Mouse (Mus musculus): ENCODE results near the gene Tnnc1.

Gene Tnnc1

DNA sequence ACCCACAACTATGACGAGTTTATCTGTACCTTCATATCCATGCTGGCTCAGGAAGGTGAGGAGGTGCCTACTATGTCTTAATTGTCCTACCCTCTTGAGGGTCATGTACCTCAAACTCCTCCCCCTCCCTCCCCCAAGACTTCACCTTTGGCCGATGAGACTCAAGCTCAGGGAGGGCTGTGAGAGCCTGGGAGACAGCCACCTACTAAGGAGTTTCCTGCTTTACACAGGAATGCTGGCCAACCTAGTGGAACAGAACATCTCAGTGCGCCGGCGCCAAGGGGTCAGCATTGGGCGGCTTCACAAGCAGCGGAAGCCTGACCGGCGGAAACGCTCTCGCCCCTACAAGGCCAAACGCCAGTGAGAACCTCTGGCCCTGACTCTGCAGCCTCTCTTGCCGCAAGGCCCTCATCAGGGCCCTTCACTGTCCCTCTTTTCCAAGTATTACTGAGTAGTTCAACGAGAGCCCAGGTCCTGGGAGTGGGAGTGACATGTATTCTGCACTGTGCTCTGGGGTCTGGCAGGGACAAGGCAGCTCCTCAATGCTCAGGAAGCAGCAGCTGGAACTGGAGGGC, 50.5 kb downstream of the Tnnc1 start:
- no peak for DNase-seq (ENCODE audit: low spot score in 2 of 2)

DNA sequence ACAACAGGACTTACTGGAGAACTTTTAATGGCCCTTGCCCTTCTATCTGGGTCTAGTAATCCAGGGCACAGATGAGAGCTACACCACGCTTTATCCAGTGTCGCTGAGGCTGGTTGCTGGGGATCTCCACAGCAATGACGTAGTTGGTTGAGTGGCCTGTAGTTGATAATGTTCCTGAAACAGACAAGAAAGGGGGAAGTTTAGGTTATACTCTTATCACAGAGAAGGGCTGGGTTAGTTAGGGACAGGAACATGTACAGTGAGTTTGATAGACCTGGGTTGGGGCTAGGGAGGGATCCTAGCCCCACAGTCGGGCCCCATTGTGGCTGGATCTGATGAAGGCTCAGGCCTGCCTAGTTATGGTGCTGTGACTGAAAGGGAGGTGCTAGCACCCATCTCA, 52.3 kb downstream of the Tnnc1 start:
- DNase-seq (ENCODE audit: low spot score in 2 of 2) = no peak

DNA sequence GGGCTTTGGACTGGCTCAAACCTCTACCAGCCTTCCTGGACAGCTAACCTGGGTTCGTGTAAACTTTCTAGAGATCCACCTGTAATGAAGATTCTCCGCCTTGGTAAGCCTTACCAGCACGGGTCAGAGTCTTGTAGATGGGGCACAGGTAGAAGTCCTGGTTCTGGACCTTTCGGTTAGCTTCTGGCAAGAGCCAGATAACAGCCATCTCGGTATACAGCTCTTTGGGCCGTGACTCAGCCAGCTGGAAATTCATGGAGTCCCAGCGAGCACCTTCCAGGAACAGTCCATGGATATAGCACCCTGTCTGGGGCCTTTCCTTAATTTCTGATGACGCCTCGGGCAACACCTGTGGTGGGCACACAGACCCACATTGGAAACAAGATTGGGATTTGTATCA, 52.8 kb downstream of the Tnnc1 start:
- DNase-seq (ENCODE audit: low spot score in 2 of 2) = no peak

Data from frontal cortex, postnatal 14 days (tissue).